Mouse (Mus musculus): ENCODE results near the gene Nphs1. TPM values are rescaled to one million over a fixed set of nuclear protein-coding genes. Genes with fewer than 3 reads are reported as not detected.

Gene Nphs1
- total and polyA plus RNA-seq, 3 experiments: 1.0 to 2.4 TPM; not detected in 1

- no peak for TF ChIP-seq SMC3 (IDR thresholded peaks at IDR 0.05; ENCODE audit: low read depth, low read length)
- peak; percentile 95 for TF ChIP-seq NELFE (IDR thresholded peaks at IDR 0.05; ENCODE audit: low read depth, low read length)
- TF ChIP-seq CTCF (conservative IDR thresholded peaks at IDR 0.05 in 1 of 2, IDR thresholded peaks at IDR 0.05 in 1 of 2; ENCODE audit: low read depth in 2 of 2, low read length in 2 of 2): no peak
- TF ChIP-seq MYC (IDR thresholded peaks at IDR 0.05; ENCODE audit: low read depth, low read length): peak; percentile 85
- no peak for TF ChIP-seq CHD1 (IDR thresholded peaks at IDR 0.05; ENCODE audit: low read depth, low read length)
- TF ChIP-seq POLR2A (IDR thresholded peaks at IDR 0.05; ENCODE audit: low read depth, low read length): peak; percentile 98
- no peak for TF ChIP-seq GABPA (IDR thresholded peaks at IDR 0.05; ENCODE audit: insufficient replicate concordance, low read depth, low read length)
- peak; percentile 56 for TF ChIP-seq ZNF384 (IDR thresholded peaks at IDR 0.05; ENCODE audit: low read depth, low read length)
- 0 out of 2 replicates have a peak, but pooled peaks have one; percentile 52 for TF ChIP-seq MXI1 (IDR thresholded peaks at IDR 0.05; ENCODE audit: low read depth, low read length)
- no peak for TF ChIP-seq CHD2 (IDR thresholded peaks at IDR 0.05; ENCODE audit: low read length)
- no peak for TF ChIP-seq RCOR1 (conservative IDR thresholded peaks at IDR 0.05; ENCODE audit: low read depth, low read length)
- peak; percentile 56 for TF ChIP-seq SIN3A (IDR thresholded peaks at IDR 0.05; ENCODE audit: low read length)
Measured at GRCm38 (mm10) chr7:30421175-30421889, 36.8 kb upstream of the Nphs1 start, which contains the start of gene Nfkbid (continued).

- H3K4me3 ChIP-seq (replicated peaks in 1 of 3; ENCODE audit: low read depth in 2 of 3, low read length in 2 of 3, poor library complexity in 1 of 3): peak overlapping the region; percentile 85 to 95 (median 93)
- H3K4me1 ChIP-seq (ENCODE audit: control insufficient read depth in 1 of 2, insufficient read depth in 2 of 2): peaks cover 9 to 67% of the 10 kb centered on the region in 2 experiments
- peaks cover 22% of the 10 kb centered on the region for H3K79me2 ChIP-seq (replicated peaks; ENCODE audit: control insufficient read depth, extremely low read depth, insufficient read depth, poor library complexity, severe bottlenecking)
- peak; percentile 93 for DNase-seq (ENCODE audit: extremely low read depth)
- H3K27me3 ChIP-seq (replicated peaks): no peaks in the 10 kb centered on the region
- peaks cover 8% of the 10 kb centered on the region for H3K9me3 ChIP-seq (replicated peaks; ENCODE audit: low read length)
- peak overlapping the region; percentile 88 for H3K27ac ChIP-seq (ENCODE audit: insufficient read depth, low read depth)
- H3K9ac ChIP-seq (ENCODE audit: insufficient read depth, low read depth): peak overlapping the region; percentile 96
- in situ Hi-C loops (cut with MboI; ENCODE audit: low pct_ligation_motif_present, low pct_unique_long_range_greater_than_20kb, low sequenced_read_pairs) (no loop called here), dilution Hi-C loops (cut with MboI; ENCODE audit: extremely low pct_ligation_motif_present, extremely low pct_unique_long_range_greater_than_20kb, low sequenced_read_pairs) (no loop called here)
- H3K4me2 ChIP-seq (ENCODE audit: insufficient read depth, low read depth, poor library complexity, severe bottlenecking): peak overlapping the region; percentile 82
- peaks cover 32 to 49% of the 10 kb centered on the region in 2 experiments for H3K36me3 ChIP-seq (replicated peaks in 1 of 2; ENCODE audit: control insufficient read depth in 1 of 2, insufficient read depth in 1 of 2, low read length in 1 of 2)
- 0 out of 2 replicates have a peak, but pooled peaks have one; percentile 8 for TF ChIP-seq UBTF (IDR thresholded peaks at IDR 0.05; ENCODE audit: low read depth, low read length)
- peak; percentile 73; the same call in 1 of the 2 replicates for TF ChIP-seq CHD2 (IDR thresholded peaks at IDR 0.05; ENCODE audit: low read length)
- TF ChIP-seq BHLHE40 (IDR thresholded peaks at IDR 0.05; ENCODE audit: low read depth, low read length): peak; percentile 98
- TF ChIP-seq SIN3A (IDR thresholded peaks at IDR 0.05; ENCODE audit: low read length): peak; percentile 90
- peak; percentile 76 for TF ChIP-seq NRF1 (IDR thresholded peaks at IDR 0.05; ENCODE audit: low read depth, low read length)
- peak; percentile 89 for TF ChIP-seq MXI1 (IDR thresholded peaks at IDR 0.05; ENCODE audit: low read depth, low read length)
- TF ChIP-seq ZC3H11A (IDR thresholded peaks at IDR 0.05; ENCODE audit: low read depth, low read length): no peak
- TF ChIP-seq MEF2A (IDR thresholded peaks at IDR 0.05; ENCODE audit: borderline replicate concordance, low read depth, low read length): peak; percentile 87
- TF ChIP-seq TCF12 (IDR thresholded peaks at IDR 0.05; ENCODE audit: low read depth, low read length): peak; percentile 98
- no peak for TF ChIP-seq JUND (conservative IDR thresholded peaks at IDR 0.05; ENCODE audit: low read depth, low read length)
- TF ChIP-seq ZNF384 (IDR thresholded peaks at IDR 0.05; ENCODE audit: low read depth, low read length): no peak
- no peak for TF ChIP-seq POLR2A (IDR thresholded peaks at IDR 0.05; ENCODE audit: low read depth, low read length)
- 0 out of 2 replicates have a peak, but pooled peaks have one; percentile 55 for TF ChIP-seq POLR2AphosphoS2 (IDR thresholded peaks at IDR 0.05; ENCODE audit: low read depth, low read length)
- peak; percentile 65 for TF ChIP-seq HCFC1 (IDR thresholded peaks at IDR 0.05; ENCODE audit: low read depth, low read length)
- TF ChIP-seq RAD21 (IDR thresholded peaks at IDR 0.05; ENCODE audit: low read depth, low read length): no peak; the same call in 1 of the 2 replicates
- TF ChIP-seq IRF4 (IDR thresholded peaks at IDR 0.05; ENCODE audit: low read depth, low read length): peak; percentile 97
- TF ChIP-seq USF1 (IDR thresholded peaks at IDR 0.05; ENCODE audit: low read depth, low read length): no peak
- no peak for TF ChIP-seq CHD1 (IDR thresholded peaks at IDR 0.05; ENCODE audit: low read depth, low read length)
- TF ChIP-seq MAX (IDR thresholded peaks at IDR 0.05; ENCODE audit: low read length): peak; percentile 81
- TF ChIP-seq MAFK (IDR thresholded peaks at IDR 0.05; ENCODE audit: insufficient replicate concordance, low read length): no peak
- TF ChIP-seq ELF1 (IDR thresholded peaks at IDR 0.05; ENCODE audit: low read depth, low read length): peak; percentile 82
- no peak for TF ChIP-seq CTCF (conservative IDR thresholded peaks at IDR 0.05 in 1 of 2, IDR thresholded peaks at IDR 0.05 in 1 of 2; ENCODE audit: low read depth in 2 of 2, low read length in 2 of 2)
- no peak for TF ChIP-seq JUN (IDR thresholded peaks at IDR 0.05; ENCODE audit: insufficient read depth, low read depth, low read length)
- no peak for TF ChIP-seq ZKSCAN1 (IDR thresholded peaks at IDR 0.05; ENCODE audit: borderline replicate concordance, low read depth, low read length)
- TF ChIP-seq NELFE (IDR thresholded peaks at IDR 0.05; ENCODE audit: low read depth, low read length): no peak
- peak; percentile 74 for TF ChIP-seq RCOR1 (conservative IDR thresholded peaks at IDR 0.05; ENCODE audit: low read depth, low read length)
- TF ChIP-seq TBP (conservative IDR thresholded peaks at IDR 0.05; ENCODE audit: low read depth, low read length): no peak
- no peak for TF ChIP-seq SMC3 (IDR thresholded peaks at IDR 0.05; ENCODE audit: low read depth, low read length)
- no peak for TF ChIP-seq E2F4 (IDR thresholded peaks at IDR 0.05; ENCODE audit: insufficient replicate concordance, low read depth, low read length)
- TF ChIP-seq USF2 (conservative IDR thresholded peaks at IDR 0.05; ENCODE audit: low read depth, low read length): no peak
- no peak for TF ChIP-seq GABPA (IDR thresholded peaks at IDR 0.05; ENCODE audit: insufficient replicate concordance, low read depth, low read length)
- TF ChIP-seq MYC (IDR thresholded peaks at IDR 0.05; ENCODE audit: low read depth, low read length): peak; percentile 76
Measured at GRCm38 (mm10) chr7:30421890-30422435, 36.2 kb upstream of the Nphs1 start.

All from CH12.LX (cell line).